8 mouse cellular contexts compared by ENCODE assay signal in genomic region chr11:3370928-3371598, GRCm38 (mm10). TPM values are rescaled to one million over a fixed set of nuclear protein-coding genes. Genes with fewer than 3 reads are reported as not detected.
DNase-seq lines count a peak whose midpoint lies in the region; ATAC-seq and TF ChIP-seq lines count a peak whose summit lies in the region.

No protein-coding gene starts in this region.

- peak overlapping the region; percentile 81 for H3K27ac ChIP-seq in heart, embryonic 11.5 days (ENCODE audit: low read depth, low read length)
- H3K27ac ChIP-seq in kidney, embryonic 15.5 days, result peak overlapping the region; percentile 70

- peak overlapping the region; percentile 78 for H3K9ac ChIP-seq in heart, embryonic 11.5 days (ENCODE audit: low read depth, low read length)
- H3K9ac ChIP-seq in kidney, embryonic 15.5 days, result peak overlapping the region; percentile 60

- peak; percentile 58 to 59 for DNase-seq in B cell, adult 2 months
- DNase-seq in brain, embryonic 14.5 days (ENCODE audit: low read depth), result peak; percentile 98
- peak; percentile 82 for DNase-seq in liver
- peak; percentile 56 to 80 for DNase-seq in spleen, postnatal 4 days (ENCODE audit: low spot score in 2 of 2)

- TF ChIP-seq CTCF in brain, embryonic 14.5 days (IDR thresholded peaks at IDR 0.05; ENCODE audit: borderline replicate concordance, extremely low read depth, insufficient read depth, insufficient read length), result no peak

- H3K4me3 ChIP-seq in erythroblast, embryonic 14.5 days (replicated peaks), result peak overlapping the region; percentile 60
- peak overlapping the region; percentile 59 for H3K4me3 ChIP-seq in heart, embryonic 11.5 days (ENCODE audit: low read depth, low read length)
- peak overlapping the region; percentile 58 for H3K4me3 ChIP-seq in kidney, embryonic 15.5 days (replicated peaks)

- no peaks in the 10 kb centered on the region for H3K36me3 ChIP-seq in erythroblast, embryonic 14.5 days (ENCODE audit: control insufficient read depth)
- H3K36me3 ChIP-seq in heart, embryonic 11.5 days (ENCODE audit: control insufficient read depth, insufficient read depth, low read length), result no peaks in the 10 kb centered on the region; the same call in 1 of the 2 replicates
- H3K36me3 ChIP-seq in kidney, embryonic 15.5 days, result no peaks in the 10 kb centered on the region

- peak; percentile 76; the same call in 1 of the 2 replicates for TF ChIP-seq POLR2A in brain, embryonic 14.5 days (IDR thresholded peaks at IDR 0.05; ENCODE audit: borderline replicate concordance, extremely low read depth, insufficient read depth, insufficient read length, poor library complexity, severe bottlenecking)

- ATAC-seq in heart, embryonic 11.5 days (replicated peaks; ENCODE audit: insufficient number of reproducible peaks, low FRiP score, low TSS enrichment), result peak; percentile 83
- ATAC-seq in kidney, embryonic 15.5 days (replicated peaks; ENCODE audit: low FRiP score), result peak; percentile 93
- ATAC-seq in monocyte, adult 5-6 weeks (replicated peaks; ENCODE audit: insufficient number of reproducible peaks, low FRiP score, low TSS enrichment, poor library complexity, severe bottlenecking), result peak; percentile 75

- no peaks in the 10 kb centered on the region for H3K27me3 ChIP-seq in erythroblast, embryonic 14.5 days (ENCODE audit: control insufficient read depth)
- H3K27me3 ChIP-seq in heart, embryonic 11.5 days (ENCODE audit: control insufficient read depth, insufficient read depth, low read length), result no peaks in the 10 kb centered on the region
- no peaks in the 10 kb centered on the region for H3K27me3 ChIP-seq in kidney, embryonic 15.5 days

- 3% methylated on average over 27 of the region's 27 CpGs for WGBS in heart, embryonic 11.5 days (ENCODE audit: insufficient replicate concordance)
- WGBS in kidney, embryonic 15.5 days, result 2% methylated on average over 27 of the region's 27 CpGs

- peak overlapping the region; percentile 89 for H3K4me2 ChIP-seq in heart, embryonic 11.5 days
- H3K4me2 ChIP-seq in kidney, embryonic 15.5 days, result peak overlapping the region; percentile 92

- peaks cover 16% of the 10 kb centered on the region for H3K4me1 ChIP-seq in erythroblast, embryonic 14.5 days (ENCODE audit: control insufficient read depth)
- peaks cover 53% of the 10 kb centered on the region for H3K4me1 ChIP-seq in heart, embryonic 11.5 days (ENCODE audit: control insufficient read depth, insufficient read depth, low read length)
- peaks cover 57% of the 10 kb centered on the region for H3K4me1 ChIP-seq in kidney, embryonic 15.5 days

- H3K9me3 ChIP-seq in erythroblast, embryonic 14.5 days (ENCODE audit: control insufficient read depth, low read length), result no peaks in the 10 kb centered on the region
- no peaks in the 10 kb centered on the region for H3K9me3 ChIP-seq in heart, embryonic 11.5 days (replicated peaks; ENCODE audit: control insufficient read depth, low read length)
- no peaks in the 10 kb centered on the region for H3K9me3 ChIP-seq in kidney, embryonic 15.5 days (replicated peaks)

RNA-seq across cellular contexts. Expression of gene Limk2, which starts 37.9 kb away (rescaled TPM):
- polyA plus RNA-seq in brain, embryonic 14.5 days (2012; rRNA removed), result 131 and 211 TPM in 2 replicates
- 1.4 and 1.6 TPM in 2 replicates for polyA plus RNA-seq in erythroblast, embryonic 14.5 days (2012)
- 61.8 and 72.3 TPM in 2 replicates for polyA plus RNA-seq in heart, embryonic 11.5 days (2014; fragmentation: Nextera tagmentation; extraction: Ambion mirVana)
- 40.5 and 46.0 TPM in 2 replicates for polyA plus RNA-seq in kidney, embryonic 15.5 days (2015; fragmentation: Nextera tagmentation; extraction: Ambion mirVana)
- total RNA-seq in monocyte, adult 5-6 weeks (2017), result 19.9 to 43.2 TPM (median 21.4 TPM) in 3 replicates

RNA-seq across cellular contexts. Expression of gene Pik3ip1, which starts 40.9 kb away (rescaled TPM):
- polyA plus RNA-seq in brain, embryonic 14.5 days (2012; rRNA removed), result 17.0 and 24.6 TPM in 2 replicates
- 0.07 TPM in 1 of 2 replicates, not detected in the other for polyA plus RNA-seq in erythroblast, embryonic 14.5 days (2012)
- polyA plus RNA-seq in heart, embryonic 11.5 days (2014; fragmentation: Nextera tagmentation; extraction: Ambion mirVana), result 12.2 and 14.2 TPM in 2 replicates
- 11.4 and 13.2 TPM in 2 replicates for polyA plus RNA-seq in kidney, embryonic 15.5 days (2015; fragmentation: Nextera tagmentation; extraction: Ambion mirVana)
- 17.3 to 18.3 TPM (median 18.0 TPM) in 3 replicates for total RNA-seq in monocyte, adult 5-6 weeks (2017)

Comparison
In these comparisons a context has a peak if more than half of its experiments do, and no peak if none do; other contexts are left out.
1. Peak in every context shown above with its lines: DNase-seq, ATAC-seq, H3K4me3 ChIP-seq and H3K27ac ChIP-seq.
2. RNA of gene Limk2, which starts 37.9 kb away (polyA plus RNA-seq): 131 to 211 TPM in brain, embryonic 14.5 days, 61.8 to 72.3 TPM in heart, embryonic 11.5 days and 40.5 to 46.0 TPM in kidney, embryonic 15.5 days; 1.4 to 1.6 TPM in erythroblast, embryonic 14.5 days; every median in the first group is over 10 times any median in the second.
3. RNA of gene Pik3ip1, which starts 40.9 kb away (polyA plus RNA-seq): 17.0 to 24.6 TPM in brain, embryonic 14.5 days, 11.4 to 13.2 TPM in kidney, embryonic 15.5 days and 12.2 to 14.2 TPM in heart, embryonic 11.5 days; 0.07 TPM in erythroblast, embryonic 14.5 days; every median in the first group is over 10 times any median in the second.